Mouse (Mus musculus): ENCODE measurements around the gene Prdm1. TPM values are rescaled to one million over a fixed set of nuclear protein-coding genes. Genes with fewer than 3 reads are reported as not detected.
A peak's percentile ranks its signal among the peaks of the same experiment; 100 is the strongest.

Gene Prdm1
- total RNA-seq, 2 experiments from 2014 or later = 0.46 to 1.6 TPM

GRCm38 (mm10) chr10:44418901-44419300, 109.4 kb downstream of the Prdm1 start:
- DNase-seq = no peak

- DNase-seq = no peak
Measured at GRCm38 (mm10) chr10:44415576-44415975, 112.7 kb downstream of the Prdm1 start.

- no peak for DNase-seq
Measured at GRCm38 (mm10) chr10:44409958-44410357, 118.3 kb downstream of the Prdm1 start.

GRCm38 (mm10) chr10:44409054-44409453, 119.2 kb downstream of the Prdm1 start:
- no peak for DNase-seq

GRCm38 (mm10) chr10:44403415-44403814, 124.9 kb downstream of the Prdm1 start:
- peak; percentile 21 to 36 for DNase-seq

GRCm38 (mm10) chr10:44401600-44401999, 126.7 kb downstream of the Prdm1 start:
- no peak for DNase-seq

- DNase-seq = no peak
Measured at GRCm38 (mm10) chr10:44400602-44401001, 127.7 kb downstream of the Prdm1 start.

- DNase-seq = no peak
Measured at GRCm38 (mm10) chr10:44400119-44400518, 128.2 kb downstream of the Prdm1 start.

- DNase-seq = no peak
Measured at GRCm38 (mm10) chr10:44392855-44393254, 135.4 kb downstream of the Prdm1 start.

- no peak for DNase-seq
Measured at GRCm38 (mm10) chr10:44391509-44392290, 136.6 kb downstream of the Prdm1 start.

GRCm38 (mm10) chr10:44390286-44390685, 138.0 kb downstream of the Prdm1 start:
- no peak for DNase-seq

- no peak for DNase-seq
Measured at GRCm38 (mm10) chr10:44388706-44389233, 139.5 kb downstream of the Prdm1 start.

All from heart, adult 18-20 months (tissue).